Mouse (Mus musculus) neural tube, embryonic 14.5 days (tissue): ENCODE measurements around the gene Ltbp1. TPM values are rescaled to one million over a fixed set of nuclear protein-coding genes. Genes with fewer than 3 reads are reported as not detected.

Experiments used
- ATAC-seq: fragments of 200-750 bp; cut with Nextera tagmentation; 2 replicates; pipeline ENCODE4 v1.8.0; 2017; ENCODE audit warnings: low read depth, mild to moderate bottlenecking, moderate TSS enrichment, moderate library complexity
- H3K27ac ChIP-seq: fragments of 300-500 bp; sonication (generic); 2 replicates; pipeline ENCODE4 v1.5.1; 2014; ENCODE audit warnings: low read depth, mild to moderate bottlenecking, control low read depth, low read length, moderate library complexity, mixed read lengths
- H3K27me3 ChIP-seq: fragments of 300-500 bp; sonication (generic); 2 replicates; pipeline ENCODE4 v1.6.1; 2014; ENCODE audit warnings: low read length; ENCODE audit not compliant: control insufficient read depth, insufficient read depth
- H3K36me3 ChIP-seq: fragments of 300-500 bp; sonication (generic); 2 replicates; pipeline ENCODE4 v1.6.1; 2014; ENCODE audit warnings: low read length, mixed read lengths; ENCODE audit not compliant: control insufficient read depth, insufficient read depth
- H3K4me1 ChIP-seq: fragments of 300-500 bp; sonication (generic); 2 replicates; pipeline ENCODE4 v1.6.1; 2014; ENCODE audit warnings: low read length; ENCODE audit not compliant: control insufficient read depth, insufficient read depth
- H3K4me2 ChIP-seq: fragments of 300-500 bp; sonication (generic); 2 replicates; pipeline ENCODE4 v1.6.1; 2014; ENCODE audit warnings: mild to moderate bottlenecking, low read depth, low read length, control low read depth
- H3K4me3 ChIP-seq: fragments of 300-500 bp; sonication (generic); 2 replicates; pipeline ENCODE4 v1.5.1; 2014; ENCODE audit warnings: low read depth, low read length, control low read depth, mixed read lengths
- H3K9ac ChIP-seq: fragments of 300-500 bp; sonication (generic); replicated peaks from 2 replicates; pipeline ENCODE4 v1.6.1; 2014; ENCODE audit warnings: low read depth, mild to moderate bottlenecking, control low read depth, low read length, mixed read lengths
- H3K9me3 ChIP-seq: fragments of 300-500 bp; sonication (generic); 2 replicates; pipeline ENCODE4 v1.6.1; 2016; ENCODE audit warnings: low read length; ENCODE audit not compliant: control insufficient read depth
- WGBS: fragments of 180-500 bp; shearing (Covaris S2); extraction: QIAGEN DNeasy Blood & Tissue Kit; methylation state at CpG from one replicate; pipeline ENCODE4 v1.1.7; 2014; 5-methylcytosine and 5-hydroxymethylcytosine counted together
- polyA plus RNA-seq: library from polyadenylated mRNA; unstranded; fragments of >200 nt; fragmentation: Nextera tagmentation; extraction: Ambion mirVana; gene quantifications from 2 replicates; pipeline ENCODE4 v1.2.1, GENCODE M21; 2014

Ltbp1 gene
- polyA plus RNA-seq, 1 experiment from 2014 or later, result 2.5 TPM

- WGBS, result 87% methylated on average over 4 of the region's 4 CpGs
- no peak overlapping the region for H3K4me2 ChIP-seq
- no peaks in the 10 kb centered on the region for H3K27me3 ChIP-seq
- H3K27ac ChIP-seq, result no peak overlapping the region
- H3K4me3 ChIP-seq, result no peak overlapping the region
- no peaks in the 10 kb centered on the region for H3K9me3 ChIP-seq
- no peak for ATAC-seq
- no peaks in the 10 kb centered on the region for H3K36me3 ChIP-seq
- H3K9ac ChIP-seq, result no peak overlapping the region
- H3K4me1 ChIP-seq, result no peaks in the 10 kb centered on the region
These were observed 263.1 kb downstream of the Ltbp1 start for GRCm38 (mm10) chr17:75268506-75268905.

- Histone ChIP-seq H3K4me1 (no peaks in the 10 kb centered on the region), H3K9ac (no peak overlapping the region), H3K27me3 (no peaks in the 10 kb centered on the region), H3K4me2 (no peak overlapping the region), H3K9me3 (no peaks in the 10 kb centered on the region), H3K36me3 (no peaks in the 10 kb centered on the region), H3K27ac (no peak overlapping the region), H3K4me3 (no peak overlapping the region)
- no peak for ATAC-seq
- WGBS, result 94% methylated on average over 3 of the region's 3 CpGs
These were observed 267.1 kb downstream of the Ltbp1 start for GRCm38 (mm10) chr17:75272446-75272845.

- Histone ChIP-seq H3K36me3 (no peaks in the 10 kb centered on the region), H3K4me1 (no peaks in the 10 kb centered on the region), H3K4me3 (no peak overlapping the region), H3K9me3 (no peaks in the 10 kb centered on the region), H3K4me2 (no peak overlapping the region), H3K27me3 (no peaks in the 10 kb centered on the region), H3K27ac (no peak overlapping the region), H3K9ac (no peak overlapping the region)
- no peak for ATAC-seq
- 88% methylated on average over 1 of the region's 1 CpGs for WGBS
These were observed 267.9 kb downstream of the Ltbp1 start for GRCm38 (mm10) chr17:75273272-75273671.

- no peak overlapping the region for H3K4me2 ChIP-seq
- ATAC-seq, result no peak
- no peaks in the 10 kb centered on the region for H3K27me3 ChIP-seq
- no peak overlapping the region for H3K27ac ChIP-seq
- H3K9me3 ChIP-seq, result no peaks in the 10 kb centered on the region
- 74% methylated on average over 6 of the region's 6 CpGs for WGBS
- no peak overlapping the region for H3K9ac ChIP-seq
- no peak overlapping the region for H3K4me3 ChIP-seq
- no peaks in the 10 kb centered on the region for H3K36me3 ChIP-seq
- H3K4me1 ChIP-seq, result no peaks in the 10 kb centered on the region
These were observed 269.9 kb downstream of the Ltbp1 start for GRCm38 (mm10) chr17:75275302-75275701.

- no peak overlapping the region for H3K4me3 ChIP-seq
- H3K36me3 ChIP-seq, result no peaks in the 10 kb centered on the region
- WGBS, result 95% methylated on average over 1 of the region's 1 CpGs
- no peaks in the 10 kb centered on the region for H3K4me1 ChIP-seq
- H3K9me3 ChIP-seq, result no peaks in the 10 kb centered on the region
- no peak overlapping the region for H3K4me2 ChIP-seq
- no peak overlapping the region for H3K27ac ChIP-seq
- H3K9ac ChIP-seq, result no peak overlapping the region
- no peak for ATAC-seq
- H3K27me3 ChIP-seq, result no peaks in the 10 kb centered on the region
These were observed 272.7 kb downstream of the Ltbp1 start for GRCm38 (mm10) chr17:75278106-75278505.

- Histone ChIP-seq H3K4me1 (no peaks in the 10 kb centered on the region), H3K4me3 (no peak overlapping the region), H3K27me3 (no peaks in the 10 kb centered on the region), H3K9ac (no peak overlapping the region), H3K9me3 (no peaks in the 10 kb centered on the region), H3K36me3 (no peaks in the 10 kb centered on the region), H3K27ac (no peak overlapping the region), H3K4me2 (no peak overlapping the region)
- 91% methylated on average over 6 of the region's 6 CpGs for WGBS
- no peak for ATAC-seq
These were observed 273.2 kb downstream of the Ltbp1 start for GRCm38 (mm10) chr17:75278561-75278960.

- no peak for ATAC-seq
- H3K27ac ChIP-seq, result no peak overlapping the region
- H3K4me1 ChIP-seq, result no peaks in the 10 kb centered on the region
- no peak overlapping the region for H3K4me3 ChIP-seq
- no peak overlapping the region for H3K4me2 ChIP-seq
- WGBS, result 74% methylated on average over 5 of the region's 5 CpGs
- no peak overlapping the region for H3K9ac ChIP-seq
- no peaks in the 10 kb centered on the region for H3K9me3 ChIP-seq
- H3K27me3 ChIP-seq, result no peaks in the 10 kb centered on the region
- H3K36me3 ChIP-seq, result no peaks in the 10 kb centered on the region
These were observed 276.0 kb downstream of the Ltbp1 start for GRCm38 (mm10) chr17:75281345-75281744.

- no peaks in the 10 kb centered on the region for H3K9me3 ChIP-seq
- ATAC-seq, result no peak
- H3K27ac ChIP-seq, result no peak overlapping the region
- no peak overlapping the region for H3K4me3 ChIP-seq
- H3K9ac ChIP-seq, result no peak overlapping the region
- no peaks in the 10 kb centered on the region for H3K4me1 ChIP-seq
- H3K4me2 ChIP-seq, result no peak overlapping the region
- WGBS, result 85% methylated on average over 9 of the region's 9 CpGs
- no peaks in the 10 kb centered on the region for H3K36me3 ChIP-seq
- H3K27me3 ChIP-seq, result no peaks in the 10 kb centered on the region
These were observed 279.7 kb downstream of the Ltbp1 start for GRCm38 (mm10) chr17:75284876-75285708.

GRCm38 (mm10) chr17:75292986-75293385 lies 287.6 kb downstream of the Ltbp1 start:
- Histone ChIP-seq H3K4me1 (no peaks in the 10 kb centered on the region), H3K36me3 (no peaks in the 10 kb centered on the region)
- ATAC-seq, result no peak

More at GRCm38 (mm10) chr17:75292986-75293385, 287.6 kb downstream of the Ltbp1 start:
- Histone ChIP-seq H3K27me3 (no peaks in the 10 kb centered on the region), H3K27ac (no peak overlapping the region), H3K9ac (no peak overlapping the region), H3K9me3 (no peaks in the 10 kb centered on the region), H3K4me3 (no peak overlapping the region), H3K4me2 (no peak overlapping the region)
- WGBS, result 68% methylated on average over 3 of the region's 3 CpGs
